Mouse (Mus musculus) forebrain, postnatal 0 days (tissue): Measurements from ENCODE around the gene Daam1. TPM values are rescaled to one million over a fixed set of nuclear protein-coding genes. Genes with fewer than 3 reads are reported as not detected.

Source experiments
- ATAC-seq: fragments of 200-750 bp; cut with Nextera tagmentation; 2 replicates; pipeline ENCODE4 v1.8.0; 2017; ENCODE audit warnings: mild to moderate bottlenecking, moderate library complexity
- DNase-seq: peaks from one replicate; pipeline ENCODE4 v3.0.0-alpha.2; 2015
- H3K27ac ChIP-seq: fragments of 300-500 bp; sonication (generic); 2 replicates; pipeline ENCODE4 v1.5.1; 2014; ENCODE audit warnings: low read depth, mild to moderate bottlenecking, antibody characterized with exemption, low read length, moderate library complexity, mixed read lengths
- H3K27me3 ChIP-seq: fragments of 300-500 bp; sonication (generic); 2 replicates; pipeline ENCODE4 v1.6.1; 2014; ENCODE audit warnings: mild to moderate bottlenecking, low read length, mixed read lengths; ENCODE audit not compliant: insufficient read depth
- H3K36me3 ChIP-seq: fragments of 300-500 bp; sonication (generic); 2 replicates; pipeline ENCODE4 v1.6.1; 2014; ENCODE audit warnings: mild to moderate bottlenecking, moderate library complexity; ENCODE audit not compliant: insufficient read depth
- H3K4me1 ChIP-seq: fragments of 300-500 bp; sonication (generic); 2 replicates; pipeline ENCODE4 v1.6.1; 2014; ENCODE audit warnings: antibody characterized with exemption; ENCODE audit not compliant: insufficient read depth
- H3K4me2 ChIP-seq: fragments of 300-500 bp; sonication (generic); 2 replicates; pipeline ENCODE4 v1.6.1; 2014; ENCODE audit warnings: low read depth, mild to moderate bottlenecking, moderate library complexity
- H3K4me3 ChIP-seq: fragments of 300-500 bp; sonication (generic); 2 replicates; pipeline ENCODE4 v1.5.1; 2014; ENCODE audit warnings: low read depth, low read length, mixed read lengths
- H3K9ac ChIP-seq: fragments of 300-500 bp; sonication (generic); 2 replicates; pipeline ENCODE4 v1.6.1; 2014; ENCODE audit warnings: mild to moderate bottlenecking
- H3K9me3 ChIP-seq: fragments of 300-500 bp; sonication (generic); 2 replicates; pipeline ENCODE4 v1.6.1; 2016; ENCODE audit warnings: low read length
- CTCF ChIP-seq: sonication (generic); IDR thresholded peaks from 2 replicates; pipeline ENCODE4 v1.5.1; 2016; ENCODE audit warnings: antibody characterized with exemption, control low read depth, low read depth
- WGBS: fragments of 180-500 bp; shearing (Covaris S2); extraction: QIAGEN DNeasy Blood & Tissue Kit; methylation state at CpG from one replicate; pipeline ENCODE4 v1.1.7; 2014; 5-methylcytosine and 5-hydroxymethylcytosine counted together
- polyA plus RNA-seq: library from polyadenylated mRNA; unstranded; fragments of >200 nt; fragmentation: Nextera tagmentation; extraction: Ambion mirVana; gene quantifications from 2 replicates; pipeline ENCODE4 v1.2.1, GENCODE M21; 2015
- total RNA-seq: library from RNA; depleted of rRNA; stranded (reverse); fragments of >200 nt; gene quantifications from 2 replicates; pipeline ENCODE4 v1.2.3, GENCODE M21; 2014

Daam1 gene
- total and polyA plus RNA-seq, 2 experiments from 2014 or later, result 25.2 to 93.6 TPM

DNA sequence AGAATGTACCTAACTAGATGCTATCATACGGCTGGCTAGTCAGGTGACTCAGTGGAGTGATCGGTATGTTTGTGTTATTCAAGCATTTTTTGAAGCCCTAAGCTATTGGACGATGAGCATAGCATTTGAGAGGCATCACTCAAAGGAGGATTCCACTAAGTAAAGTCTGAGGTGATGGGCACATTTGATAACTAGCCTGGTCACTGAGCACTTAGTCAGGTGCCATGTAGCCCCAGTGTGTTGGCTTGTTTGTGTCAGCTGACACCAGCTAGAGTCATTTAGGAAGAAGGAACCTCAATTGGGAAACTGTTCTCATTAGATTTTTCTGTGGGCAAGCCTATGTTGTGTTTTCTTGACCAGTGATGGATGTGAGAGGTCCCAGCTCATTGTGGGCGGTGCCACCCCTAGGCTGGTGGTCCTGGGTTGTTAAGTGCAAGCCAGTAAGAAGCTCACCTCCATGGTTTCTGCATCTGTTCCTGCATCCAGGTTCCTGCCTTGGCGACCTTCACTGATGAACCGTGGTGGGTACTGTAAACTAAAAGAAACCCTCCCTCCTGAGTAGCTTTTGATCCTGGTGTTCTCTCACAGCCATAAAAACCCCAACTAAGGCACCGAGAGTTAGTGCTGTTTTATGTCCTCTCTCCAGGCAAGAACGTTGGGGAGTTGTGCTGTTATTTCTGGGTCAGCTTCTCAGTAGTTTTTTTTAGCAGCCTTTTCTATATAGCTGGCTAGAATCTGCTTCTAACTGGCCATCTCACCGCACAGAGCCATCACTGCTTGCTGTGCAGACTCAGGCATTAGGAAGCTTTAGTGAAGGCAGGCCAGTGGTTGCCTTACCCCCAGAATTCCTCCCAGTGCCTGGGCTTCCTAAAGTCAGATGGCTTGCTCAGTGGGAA lies 36.7 kb downstream of the Daam1 start:
- no peaks in the 10 kb centered on the region for H3K4me1 ChIP-seq
- TF ChIP-seq CTCF, result no peak
- ATAC-seq (no peak), DNase-seq (no peak)
- no peak overlapping the region for H3K9ac ChIP-seq
- no peaks in the 10 kb centered on the region for H3K27me3 ChIP-seq
- H3K27ac ChIP-seq, result no peak overlapping the region
- no peak overlapping the region for H3K4me2 ChIP-seq
- H3K9me3 ChIP-seq, result no peaks in the 10 kb centered on the region
- 0 out of 2 replicates have a peak, but pooled peaks cover 4% of the 10 kb centered on the region for H3K36me3 ChIP-seq
- H3K4me3 ChIP-seq, result no peak overlapping the region
- WGBS, result 80% methylated on average over 9 of the region's 9 CpGs

DNA sequence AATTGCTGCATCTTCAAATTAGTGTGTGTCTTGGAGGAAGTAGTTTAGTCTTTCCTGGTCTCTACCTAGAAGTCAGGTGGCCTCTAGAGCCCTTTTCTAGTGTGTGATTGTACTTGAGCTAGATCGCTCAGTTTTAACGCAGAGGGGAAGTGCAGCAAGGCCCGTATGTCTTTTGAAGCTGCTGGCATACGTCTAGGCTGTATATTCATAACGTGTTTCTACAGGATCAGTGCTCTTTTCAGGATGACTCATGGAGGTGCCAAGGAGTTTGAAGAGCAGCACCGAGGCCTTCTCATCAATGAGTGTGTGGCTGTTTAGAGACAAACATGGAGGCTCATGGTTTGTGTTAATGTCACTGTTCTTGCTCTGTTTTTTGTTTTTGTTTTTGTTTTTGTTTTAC lies 39.8 kb downstream of the Daam1 start:
- TF ChIP-seq CTCF, result no peak
- no peaks in the 10 kb centered on the region for H3K36me3 ChIP-seq
- no peak for ATAC-seq
- H3K4me1 ChIP-seq, result no peaks in the 10 kb centered on the region
- no peak overlapping the region for H3K4me3 ChIP-seq
- H3K27ac ChIP-seq, result no peak overlapping the region
- 80% methylated on average over 6 of the region's 6 CpGs for WGBS
- H3K27me3 ChIP-seq, result no peaks in the 10 kb centered on the region
- no peak for DNase-seq
- no peaks in the 10 kb centered on the region for H3K9me3 ChIP-seq
- H3K9ac ChIP-seq, result no peak overlapping the region
- H3K4me2 ChIP-seq, result no peak overlapping the region

DNA sequence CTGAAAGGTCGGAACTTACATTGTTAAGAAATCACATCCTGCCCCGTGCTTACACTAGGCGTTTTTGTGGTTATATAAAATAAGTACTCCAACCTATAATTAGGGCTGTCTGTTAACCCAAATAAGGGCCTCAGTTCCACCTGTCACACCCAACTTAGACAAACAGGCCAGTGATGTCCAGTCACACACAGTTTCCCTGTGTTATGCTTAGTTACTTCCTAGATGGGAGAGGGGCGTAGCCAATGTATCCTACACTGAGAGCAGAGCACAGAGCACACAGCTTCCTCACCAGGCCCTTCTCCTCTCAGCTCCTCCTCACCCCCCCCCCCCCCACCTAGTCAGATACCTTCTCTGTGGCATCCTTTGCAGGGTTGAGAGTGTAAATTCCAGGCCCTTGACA lies 41.5 kb downstream of the Daam1 start:
- no peak overlapping the region for H3K27ac ChIP-seq
- H3K36me3 ChIP-seq, result no peaks in the 10 kb centered on the region
- H3K4me2 ChIP-seq, result no peak overlapping the region
- no peak for TF ChIP-seq CTCF
- H3K4me3 ChIP-seq, result no peak overlapping the region
- H3K9me3 ChIP-seq, result no peaks in the 10 kb centered on the region
- WGBS, result 89% methylated on average over 4 of the region's 4 CpGs
- no peaks in the 10 kb centered on the region for H3K4me1 ChIP-seq
- no peak overlapping the region for H3K9ac ChIP-seq
- DNase-seq (no peak), ATAC-seq (no peak)
- no peaks in the 10 kb centered on the region for H3K27me3 ChIP-seq

DNA sequence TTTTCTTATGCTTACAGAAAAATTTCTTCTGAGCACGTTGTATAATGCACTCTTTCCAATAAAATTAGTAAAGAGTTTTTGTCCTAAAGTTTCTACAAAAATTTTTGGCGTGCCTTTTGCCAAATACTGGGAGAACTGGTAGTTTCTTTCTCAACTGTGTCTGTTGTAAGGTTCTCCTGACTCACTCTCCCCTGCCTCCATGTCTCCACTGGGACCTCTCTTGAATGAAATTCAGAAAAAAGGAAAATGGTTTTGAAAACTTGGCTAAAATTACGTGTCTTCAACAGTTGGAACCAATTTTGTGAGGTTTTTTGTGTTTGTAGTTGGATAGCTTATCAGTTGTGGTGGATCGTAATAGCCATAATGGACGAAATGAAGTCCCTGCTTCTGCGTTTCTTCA lies 43.7 kb downstream of the Daam1 start:
- Histone ChIP-seq H3K36me3 (no peaks in the 10 kb centered on the region), H3K27me3 (no peaks in the 10 kb centered on the region), H3K27ac (no peak overlapping the region), H3K4me2 (no peak overlapping the region), H3K4me1 (no peaks in the 10 kb centered on the region), H3K9me3 (no peaks in the 10 kb centered on the region), H3K9ac (no peak overlapping the region), H3K4me3 (no peak overlapping the region)
- WGBS, result 90% methylated on average over 6 of the region's 6 CpGs
- no peak for DNase-seq
- ATAC-seq, result no peak
- no peak for TF ChIP-seq CTCF

DNA sequence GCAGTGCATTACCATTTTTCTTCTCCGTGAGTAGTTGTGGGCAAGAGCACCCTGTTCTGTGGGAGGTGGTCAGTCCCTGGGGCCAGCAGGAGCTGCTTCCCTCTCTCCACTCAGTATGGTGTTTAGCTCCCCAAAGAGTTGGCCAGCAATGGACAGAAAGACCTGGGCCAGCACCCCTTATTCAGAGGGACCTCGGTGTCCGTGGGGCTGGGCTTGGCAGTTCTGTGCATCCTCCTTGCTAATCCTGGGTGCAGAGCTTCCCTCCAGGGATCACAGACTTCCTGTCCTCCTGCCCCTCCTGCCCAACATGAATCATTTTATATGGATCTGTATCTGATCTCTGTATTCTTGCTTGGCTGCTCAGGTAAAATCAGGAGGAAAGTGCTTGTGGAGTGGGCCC lies 44.1 kb downstream of the Daam1 start:
- Histone ChIP-seq H3K36me3 (no peaks in the 10 kb centered on the region), H3K27ac (no peak overlapping the region), H3K4me1 (no peaks in the 10 kb centered on the region), H3K4me3 (no peak overlapping the region), H3K4me2 (no peak overlapping the region), H3K27me3 (no peaks in the 10 kb centered on the region), H3K9me3 (no peaks in the 10 kb centered on the region), H3K9ac (no peak overlapping the region)
- ATAC-seq (no peak), DNase-seq (no peak)
- WGBS, result 82% methylated on average over 3 of the region's 3 CpGs
- no peak for TF ChIP-seq CTCF

DNA sequence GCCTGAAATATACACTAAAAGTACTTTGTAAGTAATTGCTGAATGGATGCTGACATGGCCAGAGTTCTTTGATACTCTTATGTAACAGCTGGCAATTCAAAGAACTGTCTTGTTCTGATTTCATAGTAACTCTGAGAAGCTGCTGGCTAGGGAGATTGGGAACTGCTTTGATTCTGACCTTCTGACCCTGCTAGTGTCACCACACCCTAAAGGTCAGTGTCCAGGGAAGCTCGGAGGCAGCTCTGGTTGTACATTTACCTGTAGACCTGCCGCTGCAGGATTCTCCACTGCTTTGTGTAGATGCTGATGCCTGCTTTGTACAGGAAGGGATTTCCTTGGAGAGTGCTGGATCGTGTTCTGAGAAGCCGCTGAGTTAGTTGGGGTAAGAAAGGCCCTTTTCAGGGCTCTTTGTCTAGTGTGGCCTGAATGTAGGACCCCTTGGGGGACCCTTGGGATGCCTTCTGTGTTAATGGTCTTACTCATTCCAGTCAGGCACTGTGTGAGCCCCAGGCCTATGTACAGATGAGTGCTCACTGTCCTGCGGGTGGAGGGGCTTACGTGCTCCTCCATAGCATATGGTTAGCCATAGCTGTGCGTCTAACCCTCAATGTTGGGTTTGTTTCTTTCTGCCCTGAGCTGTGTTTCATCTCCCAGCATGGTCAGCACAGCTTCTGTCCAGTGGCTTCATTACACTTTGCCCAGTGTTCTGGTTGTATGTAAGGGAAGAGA lies 45.0 kb downstream of the Daam1 start:
- Histone ChIP-seq H3K9ac (no peak overlapping the region), H3K27ac (no peak overlapping the region), H3K27me3 (no peaks in the 10 kb centered on the region), H3K4me1 (no peaks in the 10 kb centered on the region), H3K36me3 (no peaks in the 10 kb centered on the region), H3K9me3 (no peaks in the 10 kb centered on the region), H3K4me3 (no peak overlapping the region), H3K4me2 (no peak overlapping the region)
- no peak for ATAC-seq
- no peak for DNase-seq
- TF ChIP-seq CTCF, result no peak
- 52% methylated on average over 7 of the region's 7 CpGs for WGBS

DNA sequence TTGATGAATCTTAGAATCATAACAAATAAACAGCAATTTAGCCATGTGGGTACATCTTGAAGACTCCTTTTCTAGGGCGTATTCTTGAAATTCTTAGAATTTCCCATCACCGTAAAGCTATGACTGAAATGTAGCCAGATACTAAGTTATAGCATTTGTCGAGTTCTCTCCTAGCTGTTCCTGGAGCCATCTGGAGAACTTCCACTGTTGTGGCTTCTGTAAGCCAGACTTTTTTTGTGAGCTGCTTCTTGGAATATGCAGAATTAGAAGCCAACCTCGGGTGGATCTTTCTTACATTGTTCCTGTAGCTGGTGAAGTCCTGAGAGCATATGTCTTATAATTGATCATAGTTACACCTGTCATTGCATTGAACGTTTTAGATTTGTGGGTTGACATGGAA lies 50.1 kb downstream of the Daam1 start:
- ATAC-seq (no peak), DNase-seq (peak; percentile 35)
- TF ChIP-seq CTCF, result no peak
- H3K27me3 ChIP-seq, result no peaks in the 10 kb centered on the region
- H3K9me3 ChIP-seq, result no peaks in the 10 kb centered on the region
- no peak overlapping the region for H3K4me3 ChIP-seq
- no peak overlapping the region for H3K27ac ChIP-seq
- 59% methylated on average over 5 of the region's 5 CpGs for WGBS
- no peaks in the 10 kb centered on the region for H3K36me3 ChIP-seq
- H3K4me1 ChIP-seq, result no peaks in the 10 kb centered on the region
- no peak overlapping the region for H3K4me2 ChIP-seq
- H3K9ac ChIP-seq, result no peak overlapping the region
